Mouse (Mus musculus) forebrain, embryonic 15.5 days (tissue): ENCODE measurements around the gene Grm8. TPM values are rescaled to one million over a fixed set of nuclear protein-coding genes. Genes with fewer than 3 reads are reported as not detected.

Experiments
- ATAC-seq: fragments of 200-750 bp; cut with Nextera tagmentation; replicated peaks from 2 replicates; pipeline ENCODE4 v1.8.0; 2017; ENCODE audit warnings: mild to moderate bottlenecking, moderate TSS enrichment, moderate library complexity
- H3K27ac ChIP-seq: fragments of 300-500 bp; sonication (generic); replicated peaks from 2 replicates; pipeline ENCODE4 v1.5.1; 2015; ENCODE audit warnings: mild to moderate bottlenecking, inconsistent platforms
- H3K27me3 ChIP-seq: fragments of 300-500 bp; sonication (generic); 2 replicates; pipeline ENCODE4 v1.6.1; 2015; ENCODE audit warnings: inconsistent platforms
- H3K36me3 ChIP-seq: fragments of 300-500 bp; sonication (generic); 2 replicates; pipeline ENCODE4 v1.6.1; 2015; ENCODE audit warnings: mild to moderate bottlenecking, inconsistent platforms
- H3K4me1 ChIP-seq: fragments of 300-500 bp; sonication (generic); 2 replicates; pipeline ENCODE4 v1.6.1; 2015; ENCODE audit warnings: inconsistent platforms
- H3K4me2 ChIP-seq: fragments of 300-500 bp; sonication (generic); replicated peaks from 2 replicates; pipeline ENCODE4 v1.6.1; 2015; ENCODE audit warnings: mild to moderate bottlenecking, inconsistent platforms
- H3K4me3 ChIP-seq: fragments of 300-500 bp; sonication (generic); 2 replicates; pipeline ENCODE4 v1.5.1; 2015; ENCODE audit warnings: mild to moderate bottlenecking, inconsistent platforms
- H3K9ac ChIP-seq: fragments of 300-500 bp; sonication (generic); replicated peaks from 2 replicates; pipeline ENCODE4 v1.6.1; 2015; ENCODE audit warnings: mild to moderate bottlenecking, inconsistent platforms
- H3K9me3 ChIP-seq: fragments of 300-500 bp; sonication (generic); 2 replicates; pipeline ENCODE4 v1.6.1; 2016; ENCODE audit warnings: inconsistent platforms
- WGBS: fragments of 180-500 bp; shearing (Covaris S2); methylation state at CpG from one replicate; pipeline ENCODE4 v1.1.7; 2015; ENCODE audit warnings: mixed read lengths; 5-methylcytosine and 5-hydroxymethylcytosine counted together
- polyA plus RNA-seq: library from polyadenylated mRNA; unstranded; fragments of >200 nt; fragmentation: Nextera tagmentation; extraction: Ambion mirVana; gene quantifications from 2 replicates; pipeline ENCODE4 v1.2.1, GENCODE M21; 2015

Gene Grm8
- 4.3 and 4.5 TPM in 2 replicates for polyA plus RNA-seq

DNA sequence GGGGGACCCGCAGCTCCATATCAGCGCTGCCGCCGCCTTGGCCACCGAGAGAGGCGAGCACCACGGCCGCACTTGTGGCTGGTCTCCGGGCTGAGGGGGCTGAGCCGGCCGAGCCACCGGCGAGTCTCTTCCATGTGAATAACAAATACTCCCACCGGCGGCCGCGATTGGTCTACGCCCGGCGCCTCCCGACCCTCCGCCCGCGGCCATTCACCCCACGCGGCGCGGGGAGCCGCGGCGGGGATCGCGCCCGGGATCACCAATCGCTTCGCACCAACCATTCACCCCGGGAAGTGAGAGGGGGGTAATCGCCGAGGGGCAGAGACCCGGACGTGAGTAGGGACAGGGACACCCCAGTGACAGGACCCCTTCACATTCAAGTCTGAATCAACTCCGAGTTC is at the start of gene Grm8:
Grm8 (minus strand) TSS at position 178 of the 401 bp plus-strand sequence.
- 0% methylated on average over 42 of the region's 42 CpGs for WGBS
- Histone ChIP-seq H3K9ac (peak within 1 kb of the TSS; percentile 54), H3K4me3 (peak within 1 kb of the TSS; percentile 68), H3K9me3 (no peaks in the 10 kb centered on the region), H3K4me1 (peaks cover 35% of the 10 kb centered on the region), H3K27ac (peak within 1 kb of the TSS; percentile 6; the same call in 1 of the 2 replicates), H3K4me2 (peak within 1 kb of the TSS; percentile 100), H3K36me3 (no peaks in the 10 kb centered on the region), H3K27me3 (peaks cover 2% of the 10 kb centered on the region; the same call in 1 of the 2 replicates)
- peak; percentile 27 for ATAC-seq

DNA sequence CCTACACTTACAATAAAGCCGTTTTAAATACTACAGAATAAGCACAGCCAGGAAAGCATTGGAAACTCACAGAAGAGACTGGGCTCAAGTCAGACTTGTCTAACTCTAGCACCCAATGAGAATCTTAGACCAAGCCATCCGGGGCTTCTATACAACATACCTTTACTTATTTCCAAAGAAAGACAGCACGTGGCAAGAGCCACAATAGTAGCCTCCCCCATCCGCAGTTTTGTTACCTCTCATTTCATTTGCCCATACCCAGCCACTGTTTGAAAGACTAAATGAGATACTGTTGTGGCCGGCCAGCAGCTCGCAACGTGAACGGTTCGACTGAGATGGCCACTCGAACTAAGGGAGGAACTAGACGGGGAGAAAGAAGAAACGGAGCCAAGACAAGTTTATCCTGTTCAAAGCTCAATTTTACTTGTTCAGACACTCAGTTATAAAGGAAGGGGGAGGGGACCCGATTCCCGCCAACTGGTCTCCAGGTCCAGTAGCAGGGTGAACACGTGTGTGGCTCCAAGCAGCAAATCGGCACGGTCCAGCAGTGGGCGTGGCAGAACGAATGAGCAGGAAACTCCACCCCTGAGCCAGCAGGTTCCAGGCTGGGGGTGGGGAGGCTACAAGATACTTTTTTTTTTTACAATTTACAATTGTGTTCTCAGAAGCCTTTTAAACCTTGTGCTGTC is 35.0 kb upstream of the Grm8 start:
- Histone ChIP-seq H3K4me3 (no peak overlapping the region), H3K27me3 (no peaks in the 10 kb centered on the region), H3K9ac (no peak overlapping the region), H3K36me3 (no peaks in the 10 kb centered on the region), H3K9me3 (no peaks in the 10 kb centered on the region), H3K4me2 (no peak overlapping the region), H3K4me1 (no peaks in the 10 kb centered on the region), H3K27ac (no peak overlapping the region)
- no peak for ATAC-seq
- 84% methylated on average over 19 of the region's 19 CpGs for WGBS

DNA sequence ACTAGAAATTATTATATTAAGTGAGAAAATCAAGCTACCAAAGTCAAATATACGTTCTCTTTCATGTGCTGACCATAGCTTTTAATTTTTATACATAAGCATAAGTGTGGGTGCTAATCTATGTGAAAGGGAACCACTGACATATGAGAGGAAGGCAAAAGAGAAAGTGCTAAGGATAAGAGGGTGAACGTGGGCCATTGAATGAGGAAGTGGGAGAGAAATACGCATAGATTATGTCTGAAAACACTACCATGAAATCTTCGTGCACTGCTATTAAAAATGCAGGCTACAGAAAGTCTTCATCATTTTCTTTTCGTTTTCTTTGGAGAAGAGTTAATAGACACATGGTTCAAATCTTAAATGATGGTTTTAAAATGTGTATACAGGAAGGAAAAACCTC is 25.4 kb upstream of the Grm8 start:
- H3K27ac ChIP-seq = no peak overlapping the region

DNA sequence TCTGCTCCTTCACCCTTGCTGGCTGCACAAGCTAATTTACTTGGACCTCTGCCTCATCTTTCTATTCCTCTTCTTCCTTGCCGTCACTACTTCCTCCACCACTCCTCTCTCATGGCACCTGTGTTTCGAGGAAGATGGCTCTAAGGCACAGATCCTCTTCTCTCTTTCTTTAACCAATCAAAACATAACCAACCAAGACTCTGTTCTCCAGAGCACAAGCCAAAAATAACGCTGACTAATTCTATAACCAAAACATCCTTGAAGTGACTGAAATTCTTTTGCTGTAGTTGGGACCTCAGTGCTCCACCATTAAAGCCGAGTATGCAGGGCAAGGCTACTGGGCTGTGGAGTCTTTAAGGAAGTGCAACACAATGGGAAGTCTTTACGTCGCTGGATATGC is 11.5 kb upstream of the Grm8 start:
- no peak overlapping the region for H3K4me3 ChIP-seq

More for the DNA sequence above, 25.4 kb upstream of the Grm8 start:
- 77% methylated on average over 5 of the region's 5 CpGs for WGBS
- no peak overlapping the region for H3K4me3 ChIP-seq
- H3K9ac ChIP-seq = no peak overlapping the region
- no peaks in the 10 kb centered on the region for H3K9me3 ChIP-seq
- ATAC-seq = no peak
- no peaks in the 10 kb centered on the region for H3K4me1 ChIP-seq
- H3K4me2 ChIP-seq = no peak overlapping the region
- no peaks in the 10 kb centered on the region for H3K36me3 ChIP-seq
- H3K27me3 ChIP-seq = no peaks in the 10 kb centered on the region

GRCm38 (mm10) chr6:28142332-28142731 is 7.4 kb upstream of the Grm8 start:
- Histone ChIP-seq H3K4me3 (no peak overlapping the region), H3K9ac (no peak overlapping the region), H3K27ac (no peak overlapping the region), H3K36me3 (no peaks in the 10 kb centered on the region), H3K4me2 (no peak overlapping the region), H3K9me3 (no peaks in the 10 kb centered on the region), H3K27me3 (no peaks in the 10 kb centered on the region), H3K4me1 (no peaks in the 10 kb centered on the region)
- 6% methylated on average over 2 of the region's 2 CpGs for WGBS
- ATAC-seq = peak; percentile 80; the same call in 1 of the 2 replicates

More for the DNA sequence above, 11.5 kb upstream of the Grm8 start:
- no peak overlapping the region for H3K4me2 ChIP-seq
- no peaks in the 10 kb centered on the region for H3K27me3 ChIP-seq
- WGBS = 82% methylated on average over 6 of the region's 6 CpGs
- H3K36me3 ChIP-seq = no peaks in the 10 kb centered on the region
- no peaks in the 10 kb centered on the region for H3K4me1 ChIP-seq
- no peaks in the 10 kb centered on the region for H3K9me3 ChIP-seq
- no peak overlapping the region for H3K27ac ChIP-seq
- no peak for ATAC-seq
- no peak overlapping the region for H3K9ac ChIP-seq

DNA sequence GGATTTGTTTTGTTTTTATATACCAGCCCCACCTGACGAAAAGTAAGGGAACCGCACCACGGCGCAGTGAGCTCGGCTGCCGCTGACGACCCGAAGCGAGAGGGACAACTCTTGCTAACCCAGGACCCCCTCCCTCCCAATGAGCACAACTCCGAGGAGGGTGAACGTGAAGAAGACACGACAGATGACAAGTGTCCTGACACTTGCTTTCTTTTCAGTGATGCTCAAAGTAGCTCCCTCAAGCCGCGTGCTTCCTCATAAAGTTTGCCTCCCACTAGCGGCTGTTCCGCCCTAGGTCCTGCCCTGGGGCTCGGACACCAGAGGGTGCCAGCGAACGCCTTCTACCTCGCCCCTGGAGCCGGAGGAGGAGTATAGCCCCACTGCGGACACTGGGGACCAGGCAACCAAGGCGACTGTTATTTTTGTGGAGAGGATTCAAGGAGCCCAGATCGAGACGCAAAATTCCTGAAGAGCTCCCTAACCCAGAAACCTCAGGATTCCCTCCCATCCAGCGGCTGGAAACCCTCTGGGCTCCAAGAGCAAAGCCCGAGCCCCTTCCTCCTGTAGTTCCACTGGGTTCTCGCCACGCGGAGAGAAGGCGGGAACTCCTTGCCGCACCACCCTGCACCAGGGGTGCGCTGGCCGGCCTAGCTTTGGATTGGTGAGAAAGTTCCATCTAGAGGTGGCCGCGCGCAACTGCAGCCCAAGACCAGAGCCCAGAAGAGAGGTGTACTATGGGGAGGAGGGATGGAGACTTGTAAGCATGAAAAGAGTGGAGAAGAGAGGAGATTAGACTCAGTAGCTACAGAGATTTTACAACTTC is 644 bp upstream of the Grm8 start:
- peaks cover 2% of the 10 kb centered on the region; the same call in 1 of the 2 replicates for H3K27me3 ChIP-seq
- H3K36me3 ChIP-seq = no peaks in the 10 kb centered on the region
- H3K4me2 ChIP-seq = peak overlapping the region; percentile 100
- H3K4me1 ChIP-seq = peaks cover 35% of the 10 kb centered on the region
- ATAC-seq = peak; percentile 92
- H3K4me3 ChIP-seq = peak overlapping the region; percentile 68
- 0 out of 2 replicates have a peak overlapping the region, but pooled peaks have one; percentile 6 for H3K27ac ChIP-seq
- H3K9me3 ChIP-seq = no peaks in the 10 kb centered on the region
- H3K9ac ChIP-seq = peak overlapping the region; percentile 54
- 1% methylated on average over 37 of the region's 37 CpGs for WGBS

- Histone ChIP-seq H3K36me3 (no peaks in the 10 kb centered on the region), H3K9ac (peak overlapping the region; percentile 54), H3K4me3 (peak overlapping the region; percentile 68), H3K4me2 (peak overlapping the region; percentile 100), H3K4me1 (peaks cover 35% of the 10 kb centered on the region), H3K9me3 (no peaks in the 10 kb centered on the region), H3K27me3 (peaks cover 2% of the 10 kb centered on the region; the same call in 1 of the 2 replicates), H3K27ac (no peak overlapping the region)
- under 1% methylated on average over 20 of the region's 20 CpGs for WGBS
- ATAC-seq = peak; percentile 11; the same call in 1 of the 2 replicates
Measured at GRCm38 (mm10) chr6:28134251-28134801, 652 bp downstream of the Grm8 start.

DNA sequence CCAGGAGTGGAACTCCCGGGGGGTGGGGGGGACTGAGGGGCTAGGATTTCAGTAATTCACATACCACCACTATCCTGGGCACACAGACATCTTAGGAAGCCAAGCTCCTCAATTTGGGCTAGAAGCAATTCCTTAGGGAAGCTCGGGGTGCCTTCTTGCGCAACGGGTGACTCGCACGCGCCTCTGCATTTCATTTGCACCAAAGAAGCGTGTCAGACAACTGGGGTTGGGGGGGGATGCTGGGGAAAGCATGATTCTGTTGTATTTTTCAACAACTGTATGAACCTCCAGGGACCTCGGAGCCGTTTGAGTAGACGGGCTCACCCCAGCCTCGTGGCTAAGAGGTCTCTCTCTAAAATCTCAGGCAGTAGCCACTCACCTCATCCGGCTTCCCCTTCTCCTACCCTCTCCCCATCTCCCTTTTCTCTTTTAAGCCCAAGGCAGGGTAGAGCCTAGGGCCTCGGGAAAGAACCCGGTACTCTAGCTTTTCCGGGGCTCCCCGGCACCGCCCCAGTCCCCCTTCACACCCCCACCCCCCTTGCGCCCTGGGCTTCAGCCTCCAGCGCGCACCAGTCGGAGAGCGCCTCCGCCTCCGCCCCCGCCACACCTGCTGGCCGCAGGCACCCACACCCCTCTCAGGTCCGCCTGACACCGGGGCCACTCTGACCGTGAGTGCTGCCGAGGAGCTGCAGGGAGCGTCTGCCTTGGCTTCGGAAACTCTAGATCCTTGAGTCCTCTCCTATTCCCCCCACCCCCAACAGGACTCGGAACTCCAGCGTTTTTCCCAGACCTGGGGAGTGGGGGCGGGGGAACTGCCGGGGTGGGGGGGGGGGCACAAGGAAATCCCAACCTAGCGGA is 1.5 kb downstream of the Grm8 start:
- peak; percentile 15 for ATAC-seq
- peaks cover 2% of the 10 kb centered on the region; the same call in 1 of the 2 replicates for H3K27me3 ChIP-seq

GRCm38 (mm10) chr6:28132056-28132455 is 2.9 kb downstream of the Grm8 start:
- H3K27me3 ChIP-seq = peaks cover 2% of the 10 kb centered on the region; the same call in 1 of the 2 replicates
- peak overlapping the region; percentile 68 for H3K4me3 ChIP-seq
- WGBS = under 1% methylated on average over 4 of the region's 4 CpGs
- H3K27ac ChIP-seq = no peak overlapping the region
- H3K9me3 ChIP-seq = no peaks in the 10 kb centered on the region
- H3K4me2 ChIP-seq = peak overlapping the region; percentile 100; the same call in 1 of the 2 replicates
- no peak overlapping the region for H3K9ac ChIP-seq
- no peak for ATAC-seq
- H3K36me3 ChIP-seq = no peaks in the 10 kb centered on the region
- H3K4me1 ChIP-seq = peaks cover 35% of the 10 kb centered on the region

More for the DNA sequence above, 1.5 kb downstream of the Grm8 start:
- WGBS = 2% methylated on average over 37 of the region's 38 CpGs
- H3K9me3 ChIP-seq = no peaks in the 10 kb centered on the region
- H3K4me1 ChIP-seq = peaks cover 35% of the 10 kb centered on the region
- H3K27ac ChIP-seq = no peak overlapping the region; the same call in 1 of the 2 replicates
- peak overlapping the region; percentile 54 for H3K9ac ChIP-seq
- H3K36me3 ChIP-seq = no peaks in the 10 kb centered on the region
- peak overlapping the region; percentile 100 for H3K4me2 ChIP-seq
- peak overlapping the region; percentile 68 for H3K4me3 ChIP-seq

DNA sequence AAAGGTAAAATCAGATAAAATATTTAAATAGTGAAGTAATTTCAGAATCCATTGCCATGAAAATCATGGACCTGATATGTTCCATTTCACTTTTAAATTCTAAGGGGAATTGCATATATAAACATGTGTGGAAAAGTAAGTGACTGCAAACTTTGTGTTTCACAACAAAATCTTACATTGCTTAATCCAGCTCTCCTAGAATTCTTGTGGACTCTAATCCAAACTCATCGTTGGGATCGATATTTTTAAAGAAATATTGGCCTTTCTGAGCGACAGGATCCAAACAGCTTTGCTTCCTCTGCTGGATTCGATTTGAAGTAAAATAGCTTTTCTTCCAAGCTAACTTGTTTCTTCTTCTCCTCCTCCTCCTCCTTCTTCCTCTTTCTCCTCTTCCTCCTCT is 6.1 kb downstream of the Grm8 start:
- no peak overlapping the region for H3K27ac ChIP-seq
- peaks cover 17% of the 10 kb centered on the region for H3K4me1 ChIP-seq
- H3K4me2 ChIP-seq = no peak overlapping the region
- ATAC-seq = no peak
- no peak overlapping the region for H3K9ac ChIP-seq
- H3K36me3 ChIP-seq = no peaks in the 10 kb centered on the region
- H3K4me3 ChIP-seq = no peak overlapping the region
- 95% methylated on average over 4 of the region's 4 CpGs for WGBS
- H3K9me3 ChIP-seq = no peaks in the 10 kb centered on the region
- peaks cover 2% of the 10 kb centered on the region; the same call in 1 of the 2 replicates for H3K27me3 ChIP-seq

DNA sequence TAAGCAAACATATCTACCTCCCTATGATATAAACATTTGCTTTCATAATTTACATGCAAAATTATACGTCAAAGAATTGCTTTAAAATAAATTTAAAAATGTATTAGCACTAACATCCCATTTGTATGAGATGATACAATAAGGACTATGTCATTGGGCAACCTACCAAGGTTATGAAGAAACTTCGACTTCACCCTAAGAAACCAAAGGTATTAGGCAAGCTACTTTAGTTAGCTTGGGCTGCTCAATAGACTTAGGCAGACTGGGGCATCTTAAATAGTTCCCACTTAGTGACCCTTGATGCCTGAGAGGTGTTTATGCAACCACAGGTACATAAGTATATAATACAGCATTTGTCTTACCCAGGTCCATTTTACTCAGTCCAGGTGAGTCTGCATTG is 19.5 kb downstream of the Grm8 start:
- Histone ChIP-seq H3K36me3 (no peaks in the 10 kb centered on the region), H3K9me3 (no peaks in the 10 kb centered on the region), H3K9ac (no peak overlapping the region), H3K4me2 (no peak overlapping the region), H3K27me3 (no peaks in the 10 kb centered on the region), H3K4me3 (no peak overlapping the region), H3K4me1 (no peaks in the 10 kb centered on the region), H3K27ac (no peak overlapping the region)
- ATAC-seq = no peak
- 91% methylated on average over 2 of the region's 2 CpGs for WGBS
